In the genomic region with DNA sequence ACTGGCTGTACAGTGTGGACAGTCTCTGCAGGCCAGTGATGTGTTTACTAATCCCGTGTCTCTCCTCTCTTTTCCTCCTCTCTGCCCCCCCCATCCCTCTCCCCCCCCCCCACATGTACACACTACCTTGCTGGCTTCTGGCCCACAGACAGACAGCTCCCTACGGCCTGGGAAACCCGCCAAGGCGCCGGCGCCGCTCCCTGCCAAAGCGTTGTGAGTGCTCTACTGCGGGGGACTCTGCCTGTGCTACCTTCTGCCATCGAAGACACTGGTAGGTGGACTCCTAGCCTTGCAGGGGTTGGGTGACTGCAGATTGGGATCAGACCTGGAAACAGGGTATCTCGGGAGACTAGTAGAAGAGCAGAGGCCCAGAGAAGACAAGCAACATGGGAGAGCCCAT, we compare ENCODE assay signal across 8 mouse cellular contexts. TPM values are rescaled to one million over a fixed set of nuclear protein-coding genes. Genes with fewer than 3 reads are reported as not detected.
A peak's percentile ranks its signal among the peaks of the same experiment; 100 is the strongest.
DNase-seq lines count a peak whose midpoint lies in the region; ATAC-seq and TF ChIP-seq lines count a peak whose summit lies in the region.
"Had no signal": no experiment of that assay in that cellular context is flagged by ENCODE, and none has a peak within 500 bp of the region (broad histone marks: within the 10 kb centered on the region; RNA-seq: fewer than 3 reads in every experiment).

No protein-coding gene starts in this region.

- no peak overlapping the region for H3K9ac ChIP-seq in forebrain, embryonic 15.5 days (replicated peaks)
- H3K9ac ChIP-seq in stomach, postnatal 0 days (ENCODE audit: low read length), result no peak overlapping the region

- H3K9me3 ChIP-seq in forebrain, embryonic 15.5 days, result no peaks in the 10 kb centered on the region
- no peaks in the 10 kb centered on the region for H3K9me3 ChIP-seq in stomach, postnatal 0 days (ENCODE audit: control insufficient read depth, low read length)

- peak; percentile 44; the same call in 1 of the 2 replicates for ATAC-seq in forebrain, embryonic 15.5 days (replicated peaks)
- ATAC-seq in stomach, postnatal 0 days (ENCODE audit: low FRiP score, low TSS enrichment), result peak; percentile 10; the same call in 1 of the 2 replicates

- no peak overlapping the region for H3K4me3 ChIP-seq in forebrain, embryonic 15.5 days
- H3K4me3 ChIP-seq in stomach, postnatal 0 days (ENCODE audit: low read depth, low read length), result no peak overlapping the region

- no peaks in the 10 kb centered on the region for H3K36me3 ChIP-seq in forebrain, embryonic 15.5 days
- H3K36me3 ChIP-seq in stomach, postnatal 0 days (ENCODE audit: control insufficient read depth, insufficient read depth, low read length), result no peaks in the 10 kb centered on the region; the same call in 1 of the 2 replicates

- H3K4me1 ChIP-seq in forebrain, embryonic 15.5 days, result peaks cover 35% of the 10 kb centered on the region
- H3K4me1 ChIP-seq in stomach, postnatal 0 days (replicated peaks; ENCODE audit: control insufficient read depth, insufficient read depth), result peaks cover 12% of the 10 kb centered on the region

- no peak for TF ChIP-seq CTCF in stomach, postnatal 0 days (IDR thresholded peaks at IDR 0.05; ENCODE audit: low read depth)

- H3K27me3 ChIP-seq in forebrain, embryonic 15.5 days, result no peaks in the 10 kb centered on the region
- no peaks in the 10 kb centered on the region for H3K27me3 ChIP-seq in stomach, postnatal 0 days (ENCODE audit: control insufficient read depth, insufficient read depth, low read length)

- H3K4me2 ChIP-seq in forebrain, embryonic 15.5 days (replicated peaks), result no peak overlapping the region
- 0 out of 2 replicates have a peak overlapping the region, but pooled peaks have one; percentile 17 for H3K4me2 ChIP-seq in stomach, postnatal 0 days (replicated peaks; ENCODE audit: low read depth)

- H3K27ac ChIP-seq in forebrain, embryonic 15.5 days (replicated peaks), result peak overlapping the region; percentile 3; the same call in 1 of the 2 replicates
- H3K27ac ChIP-seq in stomach, postnatal 0 days (replicated peaks), result no peak overlapping the region
- H3K27ac ChIP-seq: kidney, postnatal 0 days had no signal

- WGBS in forebrain, embryonic 15.5 days, result 30% methylated on average over 11 of the region's 11 CpGs
- WGBS in stomach, postnatal 0 days, result 16% methylated on average over 11 of the region's 11 CpGs

- TF ChIP-seq EP300 in stomach, postnatal 0 days (optimal IDR thresholded peaks at IDR 0.05), result no peak

- peak; percentile 57 for DNase-seq in layer of hippocampus, adult 11-12 months (ENCODE audit: low spot score)
- DNase-seq in layer of hippocampus, postnatal 14 days (ENCODE audit: low spot score in 2 of 2), result no peak
- DNase-seq in cerebellum, adult 11-12 months, result peak; percentile 91
- DNase-seq in lung, adult 18-20 months, result peak; percentile 57 to 75
- DNase-seq in stomach, postnatal 0 days (ENCODE audit: low spot score), result peak; percentile 81
- DNase-seq in thymus, postnatal 0 days (ENCODE audit: low spot score), result no peak

RNA-seq across cellular contexts. Expression of a gene that starts 2.2 kb away (rescaled TPM):
- not detected for total RNA-seq in layer of hippocampus, postnatal 14 days (2021)
- polyA plus RNA-seq in forebrain, embryonic 15.5 days (2015; fragmentation: Nextera tagmentation; extraction: Ambion mirVana), result 0.27 TPM in 1 of 2 replicates, not detected in the other
- polyA plus RNA-seq in stomach, postnatal 0 days (2015; fragmentation: Nextera tagmentation; extraction: Ambion mirVana), result 1.9 and 2.2 TPM in 2 replicates
- polyA plus RNA-seq in thymus, postnatal 0 days (2015; fragmentation: Nextera tagmentation; extraction: Ambion mirVana), result 0.69 and 0.73 TPM in 2 replicates
- polyA plus RNA-seq: kidney, postnatal 0 days had no signal

Comparison
In these comparisons a context has a peak if more than half of its experiments do, and no peak if none do; other contexts are left out.
1. DNase-seq: peak in layer of hippocampus, adult 11-12 months (single experiment), cerebellum, adult 11-12 months (single experiment), lung, adult 18-20 months (2 of 2) and stomach, postnatal 0 days (single experiment); none in layer of hippocampus, postnatal 14 days (0 of 2) and thymus, postnatal 0 days (single experiment).